Mouse (Mus musculus) kidney, adult 2 months (tissue): ENCODE data around the gene Ttk. TPM values are rescaled to one million over a fixed set of nuclear protein-coding genes. Genes with fewer than 3 reads are reported as not detected.

Source experiments
- DNase-seq: peaks from one replicate; pipeline ENCODE4 v3.0.0; 2021
- H3K27ac ChIP-seq: fragments of 200-500 bp; 2 replicates; pipeline ENCODE4 v1.5.1; 2012; ENCODE audit warnings: low read depth, low read length, control low read depth, inconsistent platforms; ENCODE audit not compliant: insufficient read depth
- H3K27me3 ChIP-seq: fragments of 200-500 bp; replicated peaks from 2 replicates; pipeline ENCODE4 v1.6.1; 2012; ENCODE audit warnings: mild to moderate bottlenecking, moderate library complexity, low read length, inconsistent platforms; ENCODE audit not compliant: control insufficient read depth, insufficient read depth
- H3K36me3 ChIP-seq: fragments of 200-500 bp; 2 replicates; pipeline ENCODE4 v1.6.1; 2012; ENCODE audit warnings: mild to moderate bottlenecking, moderate library complexity, low read length, inconsistent platforms; ENCODE audit not compliant: control insufficient read depth, insufficient read depth
- H3K4me1 ChIP-seq: fragments of 200-500 bp; 2 replicates; pipeline ENCODE4 v1.6.1; 2011; ENCODE audit warnings: low read length; ENCODE audit not compliant: control insufficient read depth, insufficient read depth
- H3K4me3 ChIP-seq: fragments of 200-500 bp; 2 replicates; pipeline ENCODE4 v1.5.1; 2011; ENCODE audit warnings: mild to moderate bottlenecking, low read depth, low read length, control low read depth; ENCODE audit not compliant: insufficient read depth
- CTCF ChIP-seq: fragments of 200-500 bp; conservative IDR thresholded peaks from 2 replicates; pipeline ENCODE4 v1.5.1; 2011; ENCODE audit warnings: low read depth, mild to moderate bottlenecking, control low read depth, low read length, moderate library complexity, mixed read lengths; ENCODE audit not compliant: insufficient read depth, insufficient read length
- POLR2A ChIP-seq: fragments of 200-500 bp; IDR thresholded peaks from one replicate; pipeline ENCODE4 v1.6.1; 2011; ENCODE audit warnings: low read depth, low read length, control low read depth
- WGBS: fragments of 180-500 bp; shearing (Covaris S2); methylation state at CpG from one replicate; pipeline ENCODE4 v1.1.7; 2018; 5-methylcytosine and 5-hydroxymethylcytosine counted together
- polyA plus RNA-seq: library from polyadenylated mRNA; depleted of rRNA; stranded (reverse); fragments of >200 nt; gene quantifications from 2 replicates; pipeline ENCODE4 v1.2.3, GENCODE M21; 2012; rRNA removed

Ttk gene
- 0.08 TPM in 2 replicates for polyA plus RNA-seq

GRCm38 (mm10) chr9:83833811-83834747, at the start of gene Ttk:
Ttk (plus strand) TSS chr9:83834689.
- Histone ChIP-seq H3K4me3 (peak within 1 kb of the TSS; percentile 92), H3K36me3 (no peaks in the 10 kb centered on the region), H3K4me1 (no peaks in the 10 kb centered on the region), H3K27ac (peak within 1 kb of the TSS; percentile 57; the same call in 1 of the 2 replicates), H3K27me3 (no peaks in the 10 kb centered on the region)
- under 1% methylated on average over 38 of the region's 38 CpGs for WGBS
- peak; percentile 94 for DNase-seq
- TF ChIP-seq POLR2A = peak; percentile 44
- TF ChIP-seq CTCF = no peak

- Histone ChIP-seq H3K4me1 (no peaks in the 10 kb centered on the region), H3K27me3 (no peaks in the 10 kb centered on the region), H3K4me3 (no peak overlapping the region), H3K27ac (no peak overlapping the region), H3K36me3 (no peaks in the 10 kb centered on the region)
- TF ChIP-seq CTCF (no peak), POLR2A (no peak)
- DNase-seq = no peak
- 67% methylated on average over 1 of the region's 1 CpGs for WGBS
Observed at GRCm38 (mm10) chr9:83785501-83785900, 49.0 kb upstream of the Ttk start.

GRCm38 (mm10) chr9:83789326-83789725, 45.2 kb upstream of the Ttk start:
- no peaks in the 10 kb centered on the region for H3K4me1 ChIP-seq
- H3K27me3 ChIP-seq = no peaks in the 10 kb centered on the region
- DNase-seq = no peak
- no peak for TF ChIP-seq CTCF
- TF ChIP-seq POLR2A = no peak
- H3K27ac ChIP-seq = no peak overlapping the region
- no peak overlapping the region for H3K4me3 ChIP-seq
- WGBS = 95% methylated on average over 6 of the region's 6 CpGs
- H3K36me3 ChIP-seq = no peaks in the 10 kb centered on the region

GRCm38 (mm10) chr9:83796875-83797274, 37.6 kb upstream of the Ttk start:
- Histone ChIP-seq H3K4me1 (no peaks in the 10 kb centered on the region), H3K27ac (no peak overlapping the region), H3K27me3 (no peaks in the 10 kb centered on the region), H3K36me3 (no peaks in the 10 kb centered on the region), H3K4me3 (no peak overlapping the region)
- 91% methylated on average over 7 of the region's 7 CpGs for WGBS
- TF ChIP-seq CTCF = no peak
- TF ChIP-seq POLR2A = no peak
- no peak for DNase-seq

- H3K27ac ChIP-seq = no peak overlapping the region
- WGBS = 83% methylated on average over 8 of the region's 8 CpGs
- H3K4me3 ChIP-seq = no peak overlapping the region
- H3K27me3 ChIP-seq = no peaks in the 10 kb centered on the region
- no peaks in the 10 kb centered on the region for H3K4me1 ChIP-seq
- DNase-seq = no peak
- TF ChIP-seq CTCF = no peak
- no peak for TF ChIP-seq POLR2A
- H3K36me3 ChIP-seq = no peaks in the 10 kb centered on the region
Observed at GRCm38 (mm10) chr9:83797898-83798297, 36.6 kb upstream of the Ttk start.

GRCm38 (mm10) chr9:83804341-83804740, 30.1 kb upstream of the Ttk start:
- Histone ChIP-seq H3K36me3 (no peaks in the 10 kb centered on the region), H3K27me3 (0 out of 2 replicates have a peak, but pooled peaks cover 3% of the 10 kb centered on the region), H3K27ac (no peak overlapping the region), H3K4me3 (no peak overlapping the region), H3K4me1 (0 out of 2 replicates have a peak, but pooled peaks cover 2% of the 10 kb centered on the region)
- DNase-seq = no peak
- TF ChIP-seq POLR2A (no peak), CTCF (no peak)
- WGBS = 64% methylated on average over 13 of the region's 13 CpGs

- H3K27ac ChIP-seq = no peak overlapping the region
- H3K4me3 ChIP-seq = peak overlapping the region; percentile 44
- 0 out of 2 replicates have a peak, but pooled peaks cover 3% of the 10 kb centered on the region for H3K27me3 ChIP-seq
- H3K4me1 ChIP-seq = 0 out of 2 replicates have a peak, but pooled peaks cover 2% of the 10 kb centered on the region
- no peaks in the 10 kb centered on the region for H3K36me3 ChIP-seq
- no peak for DNase-seq
- no peak for TF ChIP-seq POLR2A
- TF ChIP-seq CTCF = no peak
- 3% methylated on average over 37 of the region's 37 CpGs for WGBS
Observed at GRCm38 (mm10) chr9:83805164-83805976, 29.1 kb upstream of the Ttk start.
